Mouse (Mus musculus) ES-E14 (cell line): ENCODE measurements at regions not wholly inside any gene's neighbourhood (a gene's known extent, or its start where the extent isn't known, plus 50 kb on each side); places are given as distances from the start of the nearest gene placed in this dataset.

Experiments used
- ZC3H11A ChIP-seq: IDR thresholded peaks from 2 replicates; pipeline ENCODE4 v1.6.1; 2012; ENCODE audit warnings: low read depth, mild to moderate bottlenecking, inconsistent platforms, low read length, borderline replicate concordance
- ZNF384 ChIP-seq: IDR thresholded peaks from 2 replicates; pipeline ENCODE4 v1.6.1; 2012; ENCODE audit warnings: low read depth, low read length, inconsistent platforms

DNA sequence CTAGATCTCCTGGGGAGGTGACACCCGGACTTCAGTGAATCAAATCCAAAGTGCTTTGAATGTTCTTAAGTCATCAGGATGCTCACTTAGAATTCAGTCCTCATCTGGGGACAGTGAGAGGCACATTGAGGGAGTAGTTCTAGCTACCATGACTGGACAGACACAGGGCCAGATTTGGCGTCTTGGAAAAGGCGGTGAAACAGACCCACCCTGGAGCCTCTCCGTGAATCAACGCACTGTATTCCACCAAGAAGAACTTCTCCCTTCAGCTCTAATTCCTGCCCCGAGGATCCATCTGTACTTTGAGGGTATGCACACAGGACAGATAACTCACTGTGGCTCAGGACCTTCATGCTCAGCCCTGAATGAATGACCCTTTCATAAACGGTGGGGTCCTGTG is 72.3 kb downstream of the Sox2 start:
- TF ChIP-seq ZNF384: no peak
- no peak for TF ChIP-seq ZC3H11A
